Mouse (Mus musculus) kidney, embryonic 16.5 days (tissue): ENCODE data around the gene Gm45234. TPM values are rescaled to one million over a fixed set of nuclear protein-coding genes. Genes with fewer than 3 reads are reported as not detected.
A peak's percentile ranks its signal among the peaks of the same experiment; 100 is the strongest.

Source experiments
- microRNA counts: library from miRNA; unstranded; fragments of <30 nt; microRNA quantifications from one replicate; lab custom pipeline; 2016
- microRNA-seq: library from miRNA; unstranded; fragments of <30 nt; microRNA quantifications from one replicate; pipeline ENCODE4, GENCODE M21; 2016
- polyA plus RNA-seq: library from polyadenylated mRNA; unstranded; fragments of >200 nt; fragmentation: Nextera tagmentation; extraction: Ambion mirVana; gene quantifications from 2 replicates; pipeline ENCODE4 v1.2.1, GENCODE M21; 2015

The Gm45234 gene
- polyA plus RNA-seq, 1 experiment from 2014 or later: not detected

MicroRNAs within 50 kb of the gene (microRNA counts, 519-probe panel; counts per million panel counts)
- microRNA mmu-miR-141 (lab: Ali Mortazavi, UCI): 3,322 counts per million, percentile 76 among the panel's probes with 10 or more counts
- 4,093 counts per million, percentile 90 among the panel's probes with 10 or more counts for microRNA mmu-miR-200c (lab: Ali Mortazavi, UCI)

Small RNA genes within 50 kb of the gene (microRNA-seq; reads per million reads assigned to microRNA genes)
- gene Mir141 (749 reads per million, percentile 77 among the genes with 10 or more reads in this experiment), gene Mir200c (5,159 reads per million, percentile 92 among the genes with 10 or more reads in this experiment)

Other genes starting within 250 kb of the Gm45234 start
- 11.7 and 13.9 TPM in 2 replicates for gene C1ra, start 243.6 kb downstream of the Gm45234 start, polyA plus RNA-seq
- gene C1s1, start 213.7 kb downstream of the Gm45234 start, polyA plus RNA-seq: 28.6 and 29.0 TPM in 2 replicates
- not detected in 2 replicates for gene C1rb, start 185.7 kb downstream of the Gm45234 start, polyA plus RNA-seq
- 0.09 and 0.12 TPM in 2 replicates for gene C1s2, start 119.9 kb downstream of the Gm45234 start, polyA plus RNA-seq
- 88.6 and 97.2 TPM in 2 replicates for gene Lpcat3, start 93.0 kb downstream of the Gm45234 start, polyA plus RNA-seq
- 202 and 219 TPM in 2 replicates for gene Emg1, start 43.8 kb downstream of the Gm45234 start, polyA plus RNA-seq
- 403 and 405 TPM in 2 replicates for gene Phb2, start 43.7 kb downstream of the Gm45234 start, polyA plus RNA-seq
- 13.8 and 16.4 TPM in 2 replicates for gene Ptpn6, start 17.3 kb downstream of the Gm45234 start, polyA plus RNA-seq
- 527 and 541 TPM in 2 replicates for gene Grcc10, start 14.6 kb downstream of the Gm45234 start, polyA plus RNA-seq
- 16.4 and 20.2 TPM in 2 replicates for gene Atn1, start 503 bp upstream of the Gm45234 start, polyA plus RNA-seq
- 10.9 and 15.3 TPM in 2 replicates for gene Eno2, start 13.7 kb upstream of the Gm45234 start, polyA plus RNA-seq
- 1.0 and 1.2 TPM in 2 replicates for gene Lrrc23, start 23.7 kb upstream of the Gm45234 start, polyA plus RNA-seq
- gene Spsb2, start 52.6 kb upstream of the Gm45234 start, polyA plus RNA-seq: 20.9 and 21.5 TPM in 2 replicates
- 851 and 866 TPM in 2 replicates for gene Tpi1, start 58.3 kb upstream of the Gm45234 start, polyA plus RNA-seq
- 174 TPM in 2 replicates for gene Usp5, start 73.5 kb upstream of the Gm45234 start, polyA plus RNA-seq
- 187 and 193 TPM in 2 replicates for gene Cdca3, start 73.5 kb upstream of the Gm45234 start, polyA plus RNA-seq
- gene Gnb3, start 84.3 kb upstream of the Gm45234 start, polyA plus RNA-seq: 1.7 and 1.8 TPM in 2 replicates
- gene P3h3, start 101.7 kb upstream of the Gm45234 start, polyA plus RNA-seq: 10.4 and 19.3 TPM in 2 replicates
- gene Gpr162, start 108.0 kb upstream of the Gm45234 start, polyA plus RNA-seq: 1.1 and 1.4 TPM in 2 replicates
- 0.10 and 0.28 TPM in 2 replicates for gene Cd4, start 132.2 kb upstream of the Gm45234 start, polyA plus RNA-seq
- gene Lag3, start 155.7 kb upstream of the Gm45234 start, polyA plus RNA-seq: 1.3 and 2.6 TPM in 2 replicates
- gene Ptms, start 164.1 kb upstream of the Gm45234 start, polyA plus RNA-seq: 269 and 274 TPM in 2 replicates
- 366 and 380 TPM in 2 replicates for gene Mlf2, start 175.4 kb upstream of the Gm45234 start, polyA plus RNA-seq
- 178 and 179 TPM in 2 replicates for gene Cops7a, start 209.5 kb upstream of the Gm45234 start, polyA plus RNA-seq
- 2.1 and 2.3 TPM in 2 replicates for gene Pianp, start 240.7 kb upstream of the Gm45234 start, polyA plus RNA-seq